Mouse (Mus musculus) ES-Bruce4 (cell line): ENCODE data around the gene Sirpa.
A peak's percentile ranks its signal among the peaks of the same experiment; 100 is the strongest.

Experiments used
- CTCF ChIP-seq: IDR thresholded peaks from one replicate; pipeline ENCODE4 v1.8.1; 2011; ENCODE audit warnings: low read depth, low read length
- EP300 ChIP-seq: IDR thresholded peaks from 2 replicates; pipeline ENCODE4 v1.6.1; 2011; ENCODE audit warnings: low read depth, low read length; ENCODE audit not compliant: insufficient read depth
- POLR2A ChIP-seq: IDR thresholded peaks from one replicate; pipeline ENCODE4 v1.8.1; 2011; ENCODE audit warnings: low read length; ENCODE audit not compliant: insufficient read depth

- TF ChIP-seq CTCF (no peak), POLR2A (no peak), EP300 (peak; percentile 66; the same call in 1 of the 2 replicates)
Measured at GRCm38 (mm10) chr2:129584905-129585304, 7.7 kb upstream of the Sirpa start.
